Mouse (Mus musculus) embryonic facial prominence, embryonic 10.5 days (tissue): Measurements from ENCODE around the gene Vmn1r149. TPM values are rescaled to one million over a fixed set of nuclear protein-coding genes. Genes with fewer than 3 reads are reported as not detected.
"Not testable (repeated sequence)": the region's sequence is repeated elsewhere in the genome, so short reads cannot be mapped to it uniquely, and the experiment has no call there.

ENCODE experiments used
- DNase-seq: peaks from one replicate; pipeline ENCODE4 v3.0.0-alpha.2; 2017; ENCODE audit warnings: low spot score
- H3K27ac ChIP-seq: fragments of 300-500 bp; sonication (generic); replicated peaks from 2 replicates; pipeline ENCODE4 v1.5.1; 2016; ENCODE audit warnings: mild to moderate bottlenecking
- H3K27me3 ChIP-seq: fragments of 300-500 bp; sonication (generic); replicated peaks from 2 replicates; pipeline ENCODE4 v1.6.1; 2016; ENCODE audit warnings: low read depth, mild to moderate bottlenecking; ENCODE audit not compliant: poor library complexity, severe bottlenecking
- H3K36me3 ChIP-seq: fragments of 300-500 bp; sonication (generic); replicated peaks from 2 replicates; pipeline ENCODE4 v1.6.1; 2016; ENCODE audit warnings: mild to moderate bottlenecking, moderate library complexity
- H3K4me1 ChIP-seq: fragments of 300-500 bp; sonication (generic); 2 replicates; pipeline ENCODE4 v1.6.1; 2016
- H3K4me3 ChIP-seq: fragments of 300-500 bp; sonication (generic); 2 replicates; pipeline ENCODE4 v1.5.1; 2016; ENCODE audit warnings: mild to moderate bottlenecking, moderate library complexity
- H3K9me3 ChIP-seq: fragments of 300-500 bp; sonication (generic); 2 replicates; pipeline ENCODE4 v1.6.1; 2016; ENCODE audit warnings: mild to moderate bottlenecking
- WGBS: fragments of 180-500 bp; shearing (Covaris S2); methylation state at CpG from one replicate; pipeline ENCODE4 v1.1.7; 2016; 5-methylcytosine and 5-hydroxymethylcytosine counted together
- polyA plus RNA-seq: library from polyadenylated mRNA; unstranded; fragments of >200 nt; fragmentation: Nextera tagmentation; extraction: Ambion mirVana; gene quantifications from 2 replicates; pipeline ENCODE4 v1.2.1, GENCODE M21; 2016

The Vmn1r149 gene
- polyA plus RNA-seq, result not detected in 2 replicates

DNA sequence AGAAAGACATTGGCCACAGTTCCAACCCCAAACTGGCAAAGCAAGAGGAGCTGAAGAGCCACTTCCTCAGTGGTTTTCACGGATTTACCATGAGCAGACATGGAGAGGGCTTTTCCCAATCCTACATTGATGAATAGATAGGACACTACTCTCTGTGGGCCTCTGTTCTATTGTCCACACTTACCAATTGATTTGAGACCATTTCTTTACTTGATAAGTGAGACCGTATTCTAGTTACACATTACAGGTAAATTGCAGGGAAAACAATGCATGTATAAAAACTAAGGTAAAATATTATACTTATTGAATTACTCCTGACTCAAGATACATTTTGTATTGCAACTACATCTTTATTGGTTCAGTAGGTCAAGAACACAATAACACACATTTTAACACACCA, at the start of gene Vmn1r149:
Gene Vmn1r149 (minus strand): TSS at position 101 of the 400 bp plus-strand sequence.
- not testable (repeated sequence) for H3K27ac ChIP-seq, H3K36me3 ChIP-seq, DNase-seq, H3K9me3 ChIP-seq, H3K4me1 ChIP-seq, H3K27me3 ChIP-seq, H3K4me3 ChIP-seq
- no CpG with 5 or more reads among the region's 2 CpGs for WGBS

DNA sequence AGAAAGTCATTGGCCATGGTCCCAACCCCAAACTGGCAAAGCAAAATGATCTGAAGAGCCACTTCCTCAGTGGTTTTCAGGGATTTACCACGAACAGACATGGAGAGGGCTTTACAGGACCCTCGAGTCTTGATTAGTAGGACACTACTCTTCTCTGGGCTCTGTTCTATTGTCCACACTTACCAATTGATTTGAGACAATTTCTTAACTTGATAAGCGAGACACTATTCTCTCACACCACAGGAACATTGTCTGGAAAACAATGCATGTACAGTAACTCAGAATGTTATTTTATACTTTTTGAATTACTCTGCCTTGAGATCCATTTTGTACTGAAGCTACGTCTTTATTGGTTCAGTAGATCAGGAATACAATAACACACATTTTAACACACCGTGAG, 25.9 kb upstream of the Vmn1r149 start, which contains the start of gene Gm10665:
Gene Gm10665 (minus strand): TSS at position 101 of the 400 bp plus-strand sequence.
- H3K4me3 ChIP-seq, H3K27me3 ChIP-seq, H3K4me1 ChIP-seq, H3K36me3 ChIP-seq, H3K9me3 ChIP-seq, DNase-seq, H3K27ac ChIP-seq: not testable (repeated sequence)
- no CpG with 5 or more reads among the region's 5 CpGs for WGBS

DNA sequence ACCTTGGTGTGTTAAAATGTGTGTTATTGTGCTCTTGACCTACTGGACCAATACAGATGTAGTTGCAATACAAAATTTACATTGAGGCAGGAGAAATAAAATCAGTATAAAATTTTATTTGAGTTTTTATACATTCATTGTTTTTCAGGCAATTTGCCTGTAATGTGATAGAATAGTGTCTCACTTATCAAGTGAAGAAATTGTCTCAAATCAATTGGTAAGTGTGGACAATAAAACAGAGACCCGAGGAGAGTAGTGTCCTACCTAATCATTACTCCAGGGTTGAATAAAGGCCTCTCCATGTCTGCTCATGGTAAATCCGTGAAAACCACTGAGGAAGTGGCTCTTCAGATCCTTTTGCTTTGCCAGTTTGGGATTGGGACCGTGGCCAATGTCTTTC, 24.7 kb downstream of the Vmn1r149 start, which contains the start of gene Vmn1r148:
Gene Vmn1r148 (plus strand): TSS at position 301 of the 400 bp plus-strand sequence.
- not testable (repeated sequence) for H3K4me1 ChIP-seq, H3K27ac ChIP-seq, H3K27me3 ChIP-seq, DNase-seq, H3K4me3 ChIP-seq, H3K36me3 ChIP-seq, H3K9me3 ChIP-seq
- WGBS, result no CpG with 5 or more reads among the region's 3 CpGs

Other genes starting within 250 kb of the Vmn1r149 start
- gene Vmn1r143, start 248.9 kb downstream of the Vmn1r149 start, polyA plus RNA-seq, result not detected in 2 replicates
- not detected in 2 replicates for gene Gm8653, start 237.0 kb downstream of the Vmn1r149 start, polyA plus RNA-seq
- not detected in 2 replicates for gene Gm8453, start 208.7 kb downstream of the Vmn1r149 start, polyA plus RNA-seq
- gene Gm4187, start 108.5 kb downstream of the Vmn1r149 start, polyA plus RNA-seq, result not detected in 2 replicates
- not detected in 2 replicates for gene Gm8660, start 67.2 kb downstream of the Vmn1r149 start, polyA plus RNA-seq
- not detected in 2 replicates for gene Vmn1r148, start 24.6 kb downstream of the Vmn1r149 start, polyA plus RNA-seq
- gene Gm10665, start 25.8 kb upstream of the Vmn1r149 start, polyA plus RNA-seq, result not detected in 2 replicates
- gene Vmn1r151, start 61.4 kb upstream of the Vmn1r149 start, polyA plus RNA-seq, result not detected in 2 replicates
- not detected in 2 replicates for gene Vmn1r152, start 84.7 kb upstream of the Vmn1r149 start, polyA plus RNA-seq
- not detected in 2 replicates for gene Gm8677, start 96.7 kb upstream of the Vmn1r149 start, polyA plus RNA-seq
- gene Gm4201, start 127.1 kb upstream of the Vmn1r149 start, polyA plus RNA-seq, result not detected in 2 replicates
- not detected in 2 replicates for gene Gm4565, start 149.9 kb upstream of the Vmn1r149 start, polyA plus RNA-seq
- not detected in 2 replicates for gene Vmn1r155, start 219.8 kb upstream of the Vmn1r149 start, polyA plus RNA-seq